Mouse (Mus musculus) embryonic facial prominence, embryonic 11.5 days (tissue): ENCODE results near the gene Limch1. TPM values are rescaled to one million over a fixed set of nuclear protein-coding genes. Genes with fewer than 3 reads are reported as not detected.

ENCODE experiments used
- ATAC-seq: fragments of 200-750 bp; cut with Nextera tagmentation; replicated peaks from 2 replicates; pipeline ENCODE4 v1.8.0; 2017; ENCODE audit warnings: low read depth; ENCODE audit not compliant: insufficient number of reproducible peaks, low FRiP score, low TSS enrichment
- DNase-seq: peaks from one replicate; pipeline ENCODE4 v3.0.0-alpha.2; 2015; ENCODE audit warnings: low spot score
- H3K27ac ChIP-seq: fragments of 300-500 bp; sonication (generic); replicated peaks from 2 replicates; pipeline ENCODE4 v1.5.1; 2014; ENCODE audit warnings: mild to moderate bottlenecking, low read depth, low read length, control low read depth
- H3K27me3 ChIP-seq: fragments of 300-500 bp; sonication (generic); 2 replicates; pipeline ENCODE4 v1.6.1; 2014; ENCODE audit warnings: mild to moderate bottlenecking, low read length, moderate library complexity, mixed read lengths; ENCODE audit not compliant: control insufficient read depth, insufficient read depth
- H3K36me3 ChIP-seq: fragments of 300-500 bp; sonication (generic); replicated peaks from 2 replicates; pipeline ENCODE4 v1.6.1; 2014; ENCODE audit warnings: low read depth, mild to moderate bottlenecking, low read length, moderate library complexity, mixed read lengths; ENCODE audit not compliant: control insufficient read depth, insufficient read depth
- H3K4me1 ChIP-seq: fragments of 300-500 bp; sonication (generic); 2 replicates; pipeline ENCODE4 v1.6.1; 2014; ENCODE audit warnings: low read length, mixed read lengths; ENCODE audit not compliant: control insufficient read depth, insufficient read depth
- H3K4me2 ChIP-seq: fragments of 300-500 bp; sonication (generic); 2 replicates; pipeline ENCODE4 v1.6.1; 2014; ENCODE audit warnings: low read depth, mild to moderate bottlenecking, control low read depth, low read length, moderate library complexity
- H3K4me3 ChIP-seq: fragments of 300-500 bp; sonication (generic); 2 replicates; pipeline ENCODE4 v1.5.1; 2014; ENCODE audit warnings: low read depth, low read length, control low read depth
- H3K9ac ChIP-seq: fragments of 300-500 bp; sonication (generic); replicated peaks from 2 replicates; pipeline ENCODE4 v1.6.1; 2014; ENCODE audit warnings: mild to moderate bottlenecking, control low read depth, low read length
- H3K9me3 ChIP-seq: fragments of 300-500 bp; sonication (generic); replicated peaks from 2 replicates; pipeline ENCODE4 v1.6.1; 2016; ENCODE audit warnings: mild to moderate bottlenecking, low read length, inconsistent platforms, mixed read lengths; ENCODE audit not compliant: control insufficient read depth
- WGBS: fragments of 180-500 bp; shearing (Covaris S2); extraction: QIAGEN DNeasy Blood & Tissue Kit; methylation state at CpG from one replicate; pipeline ENCODE4 v1.1.7; 2014; 5-methylcytosine and 5-hydroxymethylcytosine counted together
- polyA plus RNA-seq: library from polyadenylated mRNA; unstranded; fragments of >200 nt; fragmentation: Nextera tagmentation; extraction: Ambion mirVana; gene quantifications from 2 replicates; pipeline ENCODE4 v1.2.1, GENCODE M21; 2014

Gene Limch1
- polyA plus RNA-seq, 1 experiment from 2014 or later: 69.3 TPM

- Histone ChIP-seq H3K4me2 (peak overlapping the region; percentile 50), H3K4me1 (peaks cover 7% of the 10 kb centered on the region), H3K27me3 (no peaks in the 10 kb centered on the region), H3K9ac (peak overlapping the region; percentile 36; the same call in 1 of the 2 replicates), H3K27ac (peak overlapping the region; percentile 78), H3K36me3 (no peaks in the 10 kb centered on the region), H3K4me3 (peak overlapping the region; percentile 30), H3K9me3 (no peaks in the 10 kb centered on the region)
- ATAC-seq: peak; percentile 82
- WGBS: 4% methylated on average over 23 of the region's 23 CpGs
- DNase-seq: peak; percentile 83
These were observed 222.6 kb downstream of the Limch1 start for GRCm38 (mm10) chr5:66968059-66968833.

GRCm38 (mm10) chr5:66968925-66969711 is 223.5 kb downstream of the Limch1 start:
- no peaks in the 10 kb centered on the region for H3K27me3 ChIP-seq
- peak overlapping the region; percentile 30 for H3K4me3 ChIP-seq
- DNase-seq (no peak), ATAC-seq (no peak)
- peak overlapping the region; percentile 78 for H3K27ac ChIP-seq
- no peaks in the 10 kb centered on the region for H3K36me3 ChIP-seq
- peaks cover 7% of the 10 kb centered on the region for H3K4me1 ChIP-seq
- peak overlapping the region; percentile 50 for H3K4me2 ChIP-seq
- WGBS: 31% methylated on average over 19 of the region's 19 CpGs
- peak overlapping the region; percentile 43 for H3K9ac ChIP-seq
- no peaks in the 10 kb centered on the region for H3K9me3 ChIP-seq

GRCm38 (mm10) chr5:66975621-66976020 is 230.0 kb downstream of the Limch1 start:
- Histone ChIP-seq H3K9ac (no peak overlapping the region), H3K36me3 (peaks cover 4% of the 10 kb centered on the region; the same call in 1 of the 2 replicates), H3K9me3 (no peaks in the 10 kb centered on the region), H3K4me1 (no peaks in the 10 kb centered on the region), H3K27me3 (no peaks in the 10 kb centered on the region), H3K4me2 (no peak overlapping the region), H3K27ac (no peak overlapping the region), H3K4me3 (no peak overlapping the region)
- 75% methylated on average over 8 of the region's 8 CpGs for WGBS
- ATAC-seq (no peak), DNase-seq (no peak)

GRCm38 (mm10) chr5:66979332-66980218 is 233.9 kb downstream of the Limch1 start:
- Histone ChIP-seq H3K4me1 (no peaks in the 10 kb centered on the region), H3K9ac (no peak overlapping the region), H3K36me3 (no peaks in the 10 kb centered on the region), H3K9me3 (no peaks in the 10 kb centered on the region), H3K27me3 (no peaks in the 10 kb centered on the region), H3K4me2 (peak overlapping the region; percentile 2; the same call in 1 of the 2 replicates), H3K27ac (peak overlapping the region; percentile 48), H3K4me3 (no peak overlapping the region)
- DNase-seq (peak; percentile 81), ATAC-seq (peak; percentile 71)
- WGBS: 38% methylated on average over 19 of the region's 19 CpGs

- no peaks in the 10 kb centered on the region for H3K9me3 ChIP-seq
- 88% methylated on average over 4 of the region's 4 CpGs for WGBS
- DNase-seq (no peak), ATAC-seq (no peak)
- no peak overlapping the region for H3K9ac ChIP-seq
- no peak overlapping the region for H3K4me2 ChIP-seq
- no peak overlapping the region for H3K27ac ChIP-seq
- no peak overlapping the region for H3K4me3 ChIP-seq
- H3K27me3 ChIP-seq: no peaks in the 10 kb centered on the region
- H3K36me3 ChIP-seq: no peaks in the 10 kb centered on the region
- no peaks in the 10 kb centered on the region for H3K4me1 ChIP-seq
These were observed 235.2 kb downstream of the Limch1 start for GRCm38 (mm10) chr5:66980862-66981261.

GRCm38 (mm10) chr5:66983104-66983503 is 237.5 kb downstream of the Limch1 start:
- H3K9me3 ChIP-seq: no peaks in the 10 kb centered on the region
- H3K27me3 ChIP-seq: no peaks in the 10 kb centered on the region
- no peaks in the 10 kb centered on the region for H3K36me3 ChIP-seq
- 53% methylated on average over 5 of the region's 5 CpGs for WGBS
- no peaks in the 10 kb centered on the region for H3K4me1 ChIP-seq
- DNase-seq (peak; percentile 71), ATAC-seq (no peak)
- no peak overlapping the region for H3K9ac ChIP-seq
- H3K4me2 ChIP-seq: no peak overlapping the region
- no peak overlapping the region for H3K27ac ChIP-seq
- H3K4me3 ChIP-seq: no peak overlapping the region

- Histone ChIP-seq H3K27ac (no peak overlapping the region), H3K9me3 (no peaks in the 10 kb centered on the region), H3K4me1 (no peaks in the 10 kb centered on the region), H3K4me3 (no peak overlapping the region), H3K27me3 (no peaks in the 10 kb centered on the region), H3K4me2 (no peak overlapping the region), H3K9ac (no peak overlapping the region), H3K36me3 (no peaks in the 10 kb centered on the region)
- ATAC-seq (no peak), DNase-seq (no peak)
- 84% methylated on average over 4 of the region's 4 CpGs for WGBS
These were observed 243.3 kb downstream of the Limch1 start for GRCm38 (mm10) chr5:66988926-66989325.
